In genomic region chr15:101086956-101087355, GRCm38 (mm10) we compare ENCODE assay signal across 12 mouse cellular contexts. TPM values are rescaled to one million over a fixed set of nuclear protein-coding genes. Genes with fewer than 3 reads are reported as not detected.
DNase-seq lines count a peak whose midpoint lies in the region; ATAC-seq lines count a peak whose summit lies in the region.
"Had no signal": no experiment of that assay in that cellular context is flagged by ENCODE, and none has a peak within 500 bp of the region (broad histone marks: within the 10 kb centered on the region; RNA-seq: fewer than 3 reads in every experiment).

No protein-coding gene starts in this region.

- no peaks in the 10 kb centered on the region for H3K36me3 ChIP-seq in heart, embryonic 10.5 days
- H3K36me3 ChIP-seq: neural tube, embryonic 13.5 days had no signal

- 71% methylated on average over 3 of the region's 3 CpGs for WGBS in heart, embryonic 10.5 days

- no peak overlapping the region for H3K4me3 ChIP-seq in heart, embryonic 10.5 days
- H3K4me3 ChIP-seq: left cerebral cortex, adult 2 months; neural tube, embryonic 13.5 days had no signal

- H3K4me1 ChIP-seq in heart, embryonic 10.5 days, result peaks cover 13% of the 10 kb centered on the region

- peak; percentile 42 for ATAC-seq in common myeloid progenitor, adult 5-6 weeks (replicated peaks; ENCODE audit: low read depth, poor library complexity, severe bottlenecking)

- no peaks in the 10 kb centered on the region for H3K9me3 ChIP-seq in heart, embryonic 10.5 days
- H3K9me3 ChIP-seq: neural tube, embryonic 13.5 days had no signal

- no peak overlapping the region for H3K27ac ChIP-seq in heart, embryonic 10.5 days
- H3K27ac ChIP-seq: left cerebral cortex, adult 2 months; neural tube, embryonic 13.5 days had no signal

- DNase-seq in ovary, adult 18-20 months (ENCODE audit: low spot score), result peak; percentile 67
- no peak for DNase-seq in ovary, postnatal 14 days (ENCODE audit: low spot score)
- DNase-seq in kidney, postnatal 14 days, result peak; percentile 67
- DNase-seq in skeletal muscle tissue, adult 2 months (ENCODE audit: low read depth, low spot score), result peak; percentile 87
- DNase-seq in cerebellum, adult 18-20 months, result no peak
- no peak for DNase-seq in heart, embryonic 10.5 days (ENCODE audit: low spot score)
- no peak for DNase-seq in layer of hippocampus, adult 9-11 months

- peaks cover 2% of the 10 kb centered on the region; the same call in 1 of the 2 replicates for H3K27me3 ChIP-seq in heart, embryonic 10.5 days (ENCODE audit: insufficient read depth, poor library complexity, severe bottlenecking)

RNA-seq across cellular contexts. Expression of gene Fignl2, which starts 8.6 kb away (rescaled TPM):
- not detected in 2 replicates for total RNA-seq in common myeloid progenitor, adult 5-6 weeks (2017)
- 0.28 and 0.60 TPM in 2 replicates for polyA plus RNA-seq in heart, embryonic 10.5 days (2016; fragmentation: Nextera tagmentation; extraction: Ambion mirVana)

RNA-seq across cellular contexts. Expression of gene Ankrd33, which starts 28.6 kb away (rescaled TPM):
- total RNA-seq in common myeloid progenitor, adult 5-6 weeks (2017), result not detected in 2 replicates
- polyA plus RNA-seq in heart, embryonic 10.5 days (2016; fragmentation: Nextera tagmentation; extraction: Ambion mirVana), result not detected in 2 replicates
- total RNA-seq: left cerebral cortex, adult 2 months had no signal
- polyA plus RNA-seq: heart, postnatal 0 days; lung, embryonic 16.5 days; neural tube, embryonic 13.5 days had no signal

RNA-seq across cellular contexts. Expression of gene Gm47841, which starts 39.8 kb away (rescaled TPM):
- not detected in 2 replicates for total RNA-seq in common myeloid progenitor, adult 5-6 weeks (2017)
- polyA plus RNA-seq in heart, embryonic 10.5 days (2016; fragmentation: Nextera tagmentation; extraction: Ambion mirVana), result not detected in 2 replicates
- total RNA-seq: left cerebral cortex, adult 2 months had no signal
- polyA plus RNA-seq: heart, postnatal 0 days; lung, embryonic 16.5 days; neural tube, embryonic 13.5 days had no signal

RNA-seq across cellular contexts. Expression of gene Acvrl1, which starts 41.4 kb away (rescaled TPM):
- total RNA-seq in common myeloid progenitor, adult 5-6 weeks (2017), result 0.49 and 5.8 TPM in 2 replicates
- polyA plus RNA-seq in heart, embryonic 10.5 days (2016; fragmentation: Nextera tagmentation; extraction: Ambion mirVana), result 2.7 and 5.2 TPM in 2 replicates

Comparison
In these comparisons a context has a peak if more than half of its experiments do, and no peak if none do; other contexts are left out.
1. DNase-seq: peak in ovary, adult 18-20 months (single experiment), kidney, postnatal 14 days (single experiment) and skeletal muscle tissue, adult 2 months (single experiment); none in ovary, postnatal 14 days (single experiment), cerebellum, adult 18-20 months (0 of 2), heart, embryonic 10.5 days (single experiment) and layer of hippocampus, adult 9-11 months (single experiment).